Mouse (Mus musculus): Measurements from ENCODE around the gene Mdm4.
A peak's percentile ranks its signal among the peaks of the same experiment; 100 is the strongest.

GRCm38 (mm10) chr1:133068268-133068667 is 37.9 kb upstream of the Mdm4 start:
- TF ChIP-seq POLR2A (IDR thresholded peaks at IDR 0.05; ENCODE audit: insufficient read depth, low read depth, low read length): peak; percentile 96
- no peak for TF ChIP-seq CTCF (IDR thresholded peaks at IDR 0.05)
- TF ChIP-seq EP300 (IDR thresholded peaks at IDR 0.05; ENCODE audit: insufficient read depth, low read depth, low read length): 0 out of 2 replicates have a peak, but pooled peaks have one; percentile 68
